Mouse (Mus musculus): Measurements from ENCODE around the gene Slc44a2. TPM values are rescaled to one million over a fixed set of nuclear protein-coding genes. Genes with fewer than 3 reads are reported as not detected.

The Slc44a2 gene
- polyA plus RNA-seq, 1 experiment from 2014 or later: 137 TPM

DNA sequence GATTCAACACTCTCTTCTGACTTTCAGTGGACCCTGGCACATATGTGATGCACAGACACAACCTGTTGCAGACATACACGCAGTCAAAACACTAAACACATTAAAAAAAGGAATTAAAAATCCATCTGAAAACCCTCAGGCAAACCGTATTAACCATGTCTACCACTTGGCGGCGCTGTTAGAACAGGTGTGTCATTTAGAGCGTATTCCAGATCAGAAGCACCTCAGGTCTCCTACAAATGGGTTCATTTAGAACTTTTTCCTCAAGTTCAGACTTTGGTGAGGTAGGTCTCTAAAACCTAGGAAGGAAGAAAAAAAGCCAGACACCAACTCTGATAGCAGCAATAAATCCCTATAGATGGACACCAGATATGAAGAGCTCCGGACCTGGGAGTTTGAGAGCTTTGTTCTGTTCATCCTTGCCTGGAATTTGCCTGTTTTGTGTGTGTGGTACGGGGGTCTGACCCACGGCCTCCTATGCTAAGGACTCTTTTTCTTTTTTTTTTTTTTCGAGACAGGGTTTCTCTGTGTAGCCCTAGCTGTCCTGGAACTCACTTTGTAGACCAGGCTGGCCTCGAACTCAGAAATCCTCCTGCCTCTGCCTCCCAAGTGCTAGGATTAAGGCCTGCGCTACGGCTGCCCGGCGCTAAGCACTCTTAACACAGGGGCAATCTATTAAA lies 46.2 kb downstream of the Slc44a2 start:
- Histone ChIP-seq H3K4me2 (peak overlapping the region; percentile 67), H3K36me3 (peaks cover 3% of the 10 kb centered on the region), H3K27ac (peak overlapping the region; percentile 91), H3K9ac (no peak overlapping the region), H3K4me3 (peak overlapping the region; percentile 82), H3K27me3 (no peaks in the 10 kb centered on the region), H3K9me3 (no peaks in the 10 kb centered on the region), H3K4me1 (peaks cover 13% of the 10 kb centered on the region)
- 34% methylated on average over 14 of the region's 14 CpGs for WGBS
- ATAC-seq (ENCODE audit: insufficient number of reproducible peaks, low FRiP score, low TSS enrichment, low read depth): no peak

DNA sequence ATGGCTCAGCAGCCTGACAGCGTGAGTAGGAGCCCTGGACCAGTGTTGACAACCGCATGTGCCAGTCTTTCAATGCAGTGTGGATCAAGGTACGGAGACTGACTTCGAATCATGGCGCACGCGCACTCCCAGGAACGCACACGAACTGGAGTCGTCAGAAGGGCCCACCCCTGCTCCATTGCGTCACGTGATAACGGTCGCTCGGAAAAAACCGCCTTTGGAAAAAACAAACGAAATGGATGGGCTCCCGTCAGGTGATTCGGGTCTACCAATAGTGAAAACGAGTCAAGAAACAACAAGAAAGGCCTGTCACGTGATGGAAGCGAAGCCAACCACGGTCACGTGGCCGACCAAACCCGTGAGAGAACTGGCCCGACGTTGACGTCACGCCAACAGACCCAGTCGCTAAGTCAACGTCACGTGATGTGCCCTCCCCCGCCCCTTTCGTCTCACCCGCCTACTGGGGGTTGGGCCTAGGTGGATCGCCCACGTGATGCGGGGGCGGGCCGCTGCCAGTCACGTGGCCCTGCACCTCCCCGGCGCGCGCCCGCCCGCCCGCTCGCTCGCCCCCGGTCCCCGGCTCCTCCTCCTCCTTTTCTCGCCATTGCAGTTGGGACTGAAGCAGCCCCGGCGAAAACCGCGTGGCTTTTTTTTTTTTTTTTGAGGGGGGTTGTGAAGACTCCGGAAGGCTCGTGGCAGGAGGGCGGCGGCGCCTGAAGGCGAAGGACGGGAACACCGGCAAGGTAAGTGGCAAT lies 47.0 kb downstream of the Slc44a2 start, which contains the start of gene Ilf3:
TSS of gene Ilf3 (plus strand) at position 515 of the 755 bp plus-strand sequence.
- H3K4me1 ChIP-seq: peaks cover 13% of the 10 kb centered on the region
- peak within 1 kb of the TSS; percentile 82 for H3K4me3 ChIP-seq
- H3K4me2 ChIP-seq: peak within 1 kb of the TSS; percentile 67
- no peaks in the 10 kb centered on the region for H3K9me3 ChIP-seq
- peak; percentile 93 for ATAC-seq (ENCODE audit: insufficient number of reproducible peaks, low FRiP score, low TSS enrichment, low read depth)
- H3K27ac ChIP-seq: peak within 1 kb of the TSS; percentile 91
- peaks cover 10% of the 10 kb centered on the region for H3K36me3 ChIP-seq
- no peaks in the 10 kb centered on the region for H3K27me3 ChIP-seq
- H3K9ac ChIP-seq: peak within 1 kb of the TSS; percentile 78
- WGBS: under 1% methylated on average over 63 of the region's 66 CpGs

DNA sequence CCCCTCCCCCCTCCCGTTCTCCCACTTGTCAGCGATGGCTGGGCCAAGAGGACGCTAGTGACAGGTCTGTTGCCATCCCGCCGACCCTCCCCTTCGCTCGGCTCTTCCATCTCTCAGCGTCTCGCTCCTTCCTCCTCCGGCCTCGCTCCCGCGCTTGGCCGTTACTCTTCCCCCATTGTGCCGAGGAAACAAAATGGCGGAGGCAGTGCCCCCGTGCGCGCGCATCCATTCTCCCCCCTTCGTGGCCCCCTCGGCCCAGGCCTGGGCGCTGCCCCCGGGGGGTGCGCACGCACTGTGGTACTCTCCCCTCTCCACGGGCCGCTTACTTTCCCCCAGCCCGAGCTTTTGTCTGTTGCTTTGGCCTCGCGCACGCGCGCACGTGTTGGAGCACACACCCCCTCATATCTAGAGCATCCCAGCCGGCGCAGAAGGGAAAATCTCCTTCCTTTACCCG lies 47.7 kb downstream of the Slc44a2 start:
- Histone ChIP-seq H3K36me3 (peaks cover 14% of the 10 kb centered on the region), H3K9me3 (no peaks in the 10 kb centered on the region), H3K4me3 (peak overlapping the region; percentile 82), H3K9ac (peak overlapping the region; percentile 78), H3K4me2 (peak overlapping the region; percentile 67), H3K27ac (peak overlapping the region; percentile 90), H3K4me1 (peaks cover 13% of the 10 kb centered on the region), H3K27me3 (no peaks in the 10 kb centered on the region)
- under 1% methylated on average over 38 of the region's 38 CpGs for WGBS
- peak; percentile 49 for ATAC-seq (ENCODE audit: insufficient number of reproducible peaks, low FRiP score, low TSS enrichment, low read depth)

- Histone ChIP-seq H3K9me3 (no peaks in the 10 kb centered on the region), H3K27me3 (no peaks in the 10 kb centered on the region), H3K4me1 (peaks cover 13% of the 10 kb centered on the region), H3K4me2 (peak overlapping the region; percentile 67), H3K27ac (no peak overlapping the region), H3K36me3 (peaks cover 14% of the 10 kb centered on the region), H3K9ac (no peak overlapping the region), H3K4me3 (peak overlapping the region; percentile 82)
- ATAC-seq (ENCODE audit: insufficient number of reproducible peaks, low FRiP score, low TSS enrichment, low read depth): no peak
- WGBS: 65% methylated on average over 11 of the region's 11 CpGs
Observed at GRCm38 (mm10) chr9:21369080-21369479, 48.6 kb downstream of the Slc44a2 start.

DNA sequence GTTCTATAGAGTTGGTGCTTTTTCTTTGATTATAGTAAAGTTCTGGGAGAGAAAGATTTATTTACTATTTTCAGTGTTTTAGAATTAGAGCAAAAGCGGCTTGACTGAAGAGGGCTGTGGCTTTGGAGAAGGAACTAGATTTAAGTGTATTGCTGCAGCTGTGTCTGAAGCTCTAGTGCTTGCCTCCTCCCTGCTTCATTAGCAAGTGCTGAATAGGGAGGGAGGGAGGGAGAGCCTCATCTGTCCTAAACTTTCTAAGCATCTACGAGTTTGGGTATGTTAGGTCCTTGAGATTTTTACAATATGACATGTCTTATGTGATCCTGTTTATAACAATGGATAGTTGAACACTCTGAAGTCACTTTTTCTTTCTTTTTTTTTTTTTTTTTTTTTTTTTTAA lies 50.4 kb downstream of the Slc44a2 start:
- no peak overlapping the region for H3K9ac ChIP-seq
- no peak for ATAC-seq (ENCODE audit: insufficient number of reproducible peaks, low FRiP score, low TSS enrichment, low read depth)
- WGBS: 76% methylated on average over 2 of the region's 2 CpGs

DNA sequence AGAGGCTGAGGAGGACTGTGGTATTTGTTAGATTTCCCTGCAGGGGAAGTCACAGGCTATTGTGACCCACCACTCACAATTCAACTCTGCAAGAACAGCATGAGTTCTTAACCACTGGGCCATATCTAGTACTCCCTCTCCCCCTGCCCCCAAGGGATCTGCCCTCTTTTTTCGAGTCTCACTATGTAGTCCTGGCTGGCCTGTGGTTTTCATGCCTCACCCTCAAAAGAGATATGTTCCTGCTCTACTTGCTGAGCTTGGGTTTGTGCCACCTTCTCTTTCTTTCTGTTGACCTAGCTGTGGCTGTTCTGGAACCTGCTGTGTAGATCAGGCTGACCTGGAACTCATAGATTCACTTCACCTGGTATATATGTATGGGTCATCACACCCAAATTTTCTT lies 52.0 kb downstream of the Slc44a2 start:
- ATAC-seq (ENCODE audit: insufficient number of reproducible peaks, low FRiP score, low TSS enrichment, low read depth): no peak
- H3K4me1 ChIP-seq: peaks cover 13% of the 10 kb centered on the region

More for the DNA sequence above, 50.4 kb downstream of the Slc44a2 start:
- H3K4me2 ChIP-seq: no peak overlapping the region
- H3K27me3 ChIP-seq: no peaks in the 10 kb centered on the region
- peaks cover 23% of the 10 kb centered on the region for H3K36me3 ChIP-seq
- H3K9me3 ChIP-seq: no peaks in the 10 kb centered on the region
- no peak overlapping the region for H3K27ac ChIP-seq
- H3K4me1 ChIP-seq: peaks cover 13% of the 10 kb centered on the region
- no peak overlapping the region for H3K4me3 ChIP-seq

GRCm38 (mm10) chr9:21379195-21379594 lies 58.7 kb downstream of the Slc44a2 start:
- no peak overlapping the region for H3K4me3 ChIP-seq
- H3K4me2 ChIP-seq: no peak overlapping the region
- H3K4me1 ChIP-seq: no peaks in the 10 kb centered on the region; the same call in 1 of the 2 replicates
- no peaks in the 10 kb centered on the region for H3K27me3 ChIP-seq
- ATAC-seq (ENCODE audit: insufficient number of reproducible peaks, low FRiP score, low TSS enrichment, low read depth): no peak
- H3K9ac ChIP-seq: no peak overlapping the region
- WGBS: 92% methylated on average over 3 of the region's 3 CpGs
- H3K36me3 ChIP-seq: peaks cover 24% of the 10 kb centered on the region
- no peak overlapping the region for H3K27ac ChIP-seq
- H3K9me3 ChIP-seq: no peaks in the 10 kb centered on the region

More for the DNA sequence above, 52.0 kb downstream of the Slc44a2 start:
- H3K9me3 ChIP-seq: no peaks in the 10 kb centered on the region
- WGBS: 83% methylated on average over 1 of the region's 1 CpGs
- no peak overlapping the region for H3K4me2 ChIP-seq
- no peak overlapping the region for H3K27ac ChIP-seq
- H3K36me3 ChIP-seq: peaks cover 23% of the 10 kb centered on the region
- no peak overlapping the region for H3K9ac ChIP-seq
- no peaks in the 10 kb centered on the region for H3K27me3 ChIP-seq
- no peak overlapping the region for H3K4me3 ChIP-seq

DNA sequence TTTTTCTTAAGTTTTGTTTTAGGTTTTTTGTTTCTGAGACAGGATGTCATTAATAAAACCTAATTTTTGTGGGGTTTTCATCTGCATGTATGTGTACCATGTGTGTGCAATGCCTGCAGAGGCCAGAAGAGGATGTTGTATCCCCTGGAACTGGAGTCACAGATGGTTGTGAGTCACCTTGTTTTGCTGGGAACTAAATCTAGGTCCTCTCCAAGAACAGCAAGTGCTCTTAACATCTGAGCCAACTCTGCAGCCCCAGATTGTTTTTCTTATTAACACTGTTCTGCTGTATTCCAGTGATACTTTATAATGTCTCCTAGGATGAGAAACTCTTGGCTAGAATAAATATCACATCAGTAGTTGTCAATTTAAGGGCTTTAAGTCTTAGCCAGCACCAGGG lies 60.4 kb downstream of the Slc44a2 start:
- Histone ChIP-seq H3K4me1 (no peaks in the 10 kb centered on the region; the same call in 1 of the 2 replicates), H3K9me3 (no peaks in the 10 kb centered on the region), H3K36me3 (peaks cover 16% of the 10 kb centered on the region), H3K4me3 (no peak overlapping the region), H3K9ac (no peak overlapping the region), H3K4me2 (no peak overlapping the region), H3K27ac (no peak overlapping the region), H3K27me3 (no peaks in the 10 kb centered on the region)
- no peak for ATAC-seq (ENCODE audit: insufficient number of reproducible peaks, low FRiP score, low TSS enrichment, low read depth)

- Histone ChIP-seq H3K9ac (no peak overlapping the region), H3K4me3 (no peak overlapping the region), H3K4me2 (no peak overlapping the region), H3K27me3 (no peaks in the 10 kb centered on the region), H3K36me3 (peaks cover 29% of the 10 kb centered on the region), H3K9me3 (no peaks in the 10 kb centered on the region), H3K4me1 (peaks cover 3% of the 10 kb centered on the region; the same call in 1 of the 2 replicates), H3K27ac (no peak overlapping the region)
- ATAC-seq (ENCODE audit: insufficient number of reproducible peaks, low FRiP score, low TSS enrichment, low read depth): no peak
Observed at GRCm38 (mm10) chr9:21383966-21384365, 63.5 kb downstream of the Slc44a2 start.

DNA sequence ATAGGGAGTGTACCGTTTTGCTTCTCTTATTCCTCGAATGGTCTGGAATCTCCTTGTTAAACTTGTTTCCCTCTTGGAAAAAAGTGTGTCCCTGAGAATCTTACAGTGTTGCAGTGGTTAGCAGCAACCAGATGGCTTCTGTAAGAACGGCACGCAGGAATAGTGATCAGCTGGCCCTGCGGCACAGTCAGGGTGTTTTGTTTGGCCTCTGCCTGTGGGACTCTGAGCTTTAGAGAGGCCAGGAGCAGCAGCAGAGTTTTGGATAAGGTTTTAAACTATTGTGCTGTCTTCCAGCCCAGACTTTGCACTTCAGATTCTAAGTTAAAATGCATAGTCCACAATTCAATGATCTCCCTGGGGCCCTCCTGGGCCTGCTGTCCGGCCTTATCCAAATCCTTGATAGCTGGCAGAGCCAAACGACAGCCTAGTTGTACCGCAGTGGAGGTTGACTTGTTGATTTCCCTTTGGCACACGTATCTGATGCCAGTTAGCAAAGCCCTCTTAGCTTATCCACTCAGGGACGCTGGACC lies 72.2 kb downstream of the Slc44a2 start:
- 89% methylated on average over 10 of the region's 10 CpGs for WGBS
- Histone ChIP-seq H3K9me3 (no peaks in the 10 kb centered on the region), H3K27me3 (no peaks in the 10 kb centered on the region), H3K4me1 (no peaks in the 10 kb centered on the region), H3K27ac (no peak overlapping the region), H3K4me3 (no peak overlapping the region), H3K9ac (no peak overlapping the region), H3K4me2 (no peak overlapping the region), H3K36me3 (peaks cover 99% of the 10 kb centered on the region)
- no peak for ATAC-seq (ENCODE audit: insufficient number of reproducible peaks, low FRiP score, low TSS enrichment, low read depth)

GRCm38 (mm10) chr9:21395692-21396091 lies 75.2 kb downstream of the Slc44a2 start:
- 87% methylated on average over 3 of the region's 3 CpGs for WGBS

GRCm38 (mm10) chr9:21397170-21397569 lies 76.7 kb downstream of the Slc44a2 start:
- no peak overlapping the region for H3K4me3 ChIP-seq
- no peak overlapping the region for H3K4me2 ChIP-seq
- H3K36me3 ChIP-seq: peaks cover 98% of the 10 kb centered on the region
- no peak for ATAC-seq (ENCODE audit: insufficient number of reproducible peaks, low FRiP score, low TSS enrichment, low read depth)
- H3K4me1 ChIP-seq: no peaks in the 10 kb centered on the region
- no peak overlapping the region for H3K9ac ChIP-seq
- H3K9me3 ChIP-seq: no peaks in the 10 kb centered on the region
- 89% methylated on average over 3 of the region's 3 CpGs for WGBS
- H3K27ac ChIP-seq: no peak overlapping the region
- no peaks in the 10 kb centered on the region for H3K27me3 ChIP-seq

More at GRCm38 (mm10) chr9:21395692-21396091, 75.2 kb downstream of the Slc44a2 start:
- no peaks in the 10 kb centered on the region for H3K9me3 ChIP-seq
- no peak overlapping the region for H3K4me3 ChIP-seq
- H3K27ac ChIP-seq: no peak overlapping the region
- H3K4me2 ChIP-seq: no peak overlapping the region
- no peaks in the 10 kb centered on the region for H3K4me1 ChIP-seq
- no peak for ATAC-seq (ENCODE audit: insufficient number of reproducible peaks, low FRiP score, low TSS enrichment, low read depth)
- peaks cover 100% of the 10 kb centered on the region for H3K36me3 ChIP-seq
- H3K27me3 ChIP-seq: no peaks in the 10 kb centered on the region
- H3K9ac ChIP-seq: no peak overlapping the region

Measured in limb, embryonic 15.5 days (tissue).